Mouse (Mus musculus): ENCODE data around the gene Ndufa6. TPM values are rescaled to one million over a fixed set of nuclear protein-coding genes. Genes with fewer than 3 reads are reported as not detected.

Ndufa6 gene
- total RNA-seq, 2 experiments from 2014 or later: 209 to 211 TPM

GRCm38 (mm10) chr15:82322195-82322594, 31.9 kb downstream of the Ndufa6 start:
- no peak overlapping the region for H3K27ac ChIP-seq
- no peak for DNase-seq (ENCODE audit: low spot score in 2 of 2)
- TF ChIP-seq CTCF (conservative IDR thresholded peaks at IDR 0.05): no peak
- H3K4me3 ChIP-seq: no peak overlapping the region

GRCm38 (mm10) chr15:82319613-82320012, 34.5 kb downstream of the Ndufa6 start:
- H3K27ac ChIP-seq: no peak overlapping the region
- no peak overlapping the region for H3K4me3 ChIP-seq
- no peak for DNase-seq (ENCODE audit: low spot score in 2 of 2)
- TF ChIP-seq CTCF (conservative IDR thresholded peaks at IDR 0.05): no peak

GRCm38 (mm10) chr15:82317839-82318238, 36.3 kb downstream of the Ndufa6 start:
- Histone ChIP-seq H3K4me3 (no peak overlapping the region), H3K27ac (no peak overlapping the region)
- no peak for DNase-seq (ENCODE audit: low spot score in 2 of 2)
- TF ChIP-seq CTCF (conservative IDR thresholded peaks at IDR 0.05): no peak

GRCm38 (mm10) chr15:82308416-82308815, 45.7 kb downstream of the Ndufa6 start:
- Histone ChIP-seq H3K27ac (no peak overlapping the region), H3K4me3 (no peak overlapping the region)
- no peak for TF ChIP-seq CTCF (conservative IDR thresholded peaks at IDR 0.05)
- no peak for DNase-seq (ENCODE audit: low spot score in 2 of 2)

GRCm38 (mm10) chr15:82307107-82307506, 47.0 kb downstream of the Ndufa6 start:
- Histone ChIP-seq H3K27ac (no peak overlapping the region), H3K4me3 (no peak overlapping the region)
- no peak for TF ChIP-seq CTCF (conservative IDR thresholded peaks at IDR 0.05)
- no peak for DNase-seq (ENCODE audit: low spot score in 2 of 2)

Small RNA genes lying within 50 kb of the gene (microRNA-seq; reads per million reads assigned to microRNA genes)
- gene Mir7684: 0 reads per million in 2 experiments

Other genes with a start within 250 kb of the Ndufa6 start
- gene Ccdc134, start 226.4 kb downstream of the Ndufa6 start, total RNA-seq (2021): 10 to 100 TPM; 10.2 to 15.4 TPM
- gene Srebf2, start 207.1 kb downstream of the Ndufa6 start, total RNA-seq (2021): 100 to 1,000 TPM; 162 to 165 TPM
- gene Shisa8, start 141.5 kb downstream of the Ndufa6 start, total RNA-seq (2021): 1 to 10 TPM in 1 of 2 experiments, under 1 TPM in 1; 0.95 to 1.2 TPM
- under 1 TPM; 0.54 to 0.79 TPM for gene Tnfrsf13c, start 130.0 kb downstream of the Ndufa6 start, total RNA-seq (2021)
- 1 to 10 TPM; 2.5 TPM for gene Cenpm, start 109.6 kb downstream of the Ndufa6 start, total RNA-seq (2021)
- gene 1500009C09Rik, start 101.9 kb downstream of the Ndufa6 start, total RNA-seq (2021): 100 to 1,000 TPM; 105 to 108 TPM
- 100 to 1,000 TPM; 652 to 661 TPM for gene Sept3, start 79.4 kb downstream of the Ndufa6 start, total RNA-seq (2021)
- not detected for gene Wbp2nl, start 55.4 kb downstream of the Ndufa6 start, total RNA-seq (2021)
- 10 to 100 TPM; 37.6 to 40.9 TPM for gene Naga, start 15.4 kb downstream of the Ndufa6 start, total RNA-seq (2021)
- under 1 TPM; 0.41 to 0.64 TPM for gene Pheta2, start 15.4 kb downstream of the Ndufa6 start, total RNA-seq (2021)
- 100 to 1,000 TPM; 138 to 144 TPM for gene Smdt1, start 15.4 kb downstream of the Ndufa6 start, total RNA-seq (2021)
- gene Cyp2d22, start 25.9 kb upstream of the Ndufa6 start, total RNA-seq (2021): 10 to 100 TPM; 43.0 to 53.8 TPM
- under 1 TPM in 1 of 2 experiments, not detected in 1; 0.23 TPM for gene Cyp2d11, start 39.7 kb upstream of the Ndufa6 start, total RNA-seq (2021)
- under 1 TPM in 1 of 2 experiments, not detected in 1; 0.32 TPM for gene Cyp2d10, start 52.9 kb upstream of the Ndufa6 start, total RNA-seq (2021)
- gene Cyp2d9, start 79.1 kb upstream of the Ndufa6 start, total RNA-seq (2021): not detected
- not detected for gene Cyp2d12, start 200.8 kb upstream of the Ndufa6 start, total RNA-seq (2021)

All from layer of hippocampus, adult 2 months (tissue).